Mouse (Mus musculus) brain, embryonic 14.5 days (tissue): ENCODE measurements at regions not wholly inside any gene's neighbourhood (a gene's known extent, or its start where the extent isn't known, plus 50 kb on each side); places are given as distances from the start of the nearest gene placed in this dataset.
A peak's percentile ranks its signal among the peaks of the same experiment; 100 is the strongest.

Source experiments
- DNase-seq: peaks from one replicate; pipeline ENCODE4 v3.0.0-alpha.2; 2011; ENCODE audit warnings: low read depth
- CTCF ChIP-seq: fragments of 200-500 bp; IDR thresholded peaks from 2 replicates; pipeline ENCODE4 v1.5.1; 2012; ENCODE audit warnings: inconsistent platforms, mild to moderate bottlenecking, moderate library complexity, borderline replicate concordance; ENCODE audit not compliant: insufficient read depth, insufficient read length; ENCODE audit errors: extremely low read depth
- POLR2A ChIP-seq: fragments of 200-500 bp; IDR thresholded peaks from 2 replicates; pipeline ENCODE4 v1.6.1; 2012; ENCODE audit warnings: mild to moderate bottlenecking, inconsistent platforms, borderline replicate concordance; ENCODE audit not compliant: poor library complexity, insufficient read depth, insufficient read length, severe bottlenecking; ENCODE audit errors: extremely low read depth

DNA sequence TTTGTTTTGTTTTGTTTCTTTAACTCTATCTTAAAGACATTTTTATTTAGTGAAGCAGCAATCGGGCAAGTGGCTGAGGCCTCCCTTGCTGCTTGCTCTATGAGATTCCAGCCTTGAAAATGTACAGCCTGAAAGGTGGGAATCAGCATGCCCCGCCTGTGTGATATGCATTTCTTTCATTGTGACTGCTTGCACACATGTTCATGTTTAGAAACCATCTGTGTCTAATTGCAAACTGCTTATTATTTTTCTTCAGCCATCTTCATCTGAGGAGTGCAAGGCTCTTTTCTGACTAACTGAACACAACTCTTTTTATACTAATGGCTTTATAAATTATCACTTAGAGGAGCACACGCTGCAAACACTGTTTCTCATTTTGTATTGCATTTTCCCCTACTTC is 449.0 kb upstream of the Sptlc3 start:
- TF ChIP-seq POLR2A (no peak), CTCF (no peak)
- peak; percentile 50 for DNase-seq

DNA sequence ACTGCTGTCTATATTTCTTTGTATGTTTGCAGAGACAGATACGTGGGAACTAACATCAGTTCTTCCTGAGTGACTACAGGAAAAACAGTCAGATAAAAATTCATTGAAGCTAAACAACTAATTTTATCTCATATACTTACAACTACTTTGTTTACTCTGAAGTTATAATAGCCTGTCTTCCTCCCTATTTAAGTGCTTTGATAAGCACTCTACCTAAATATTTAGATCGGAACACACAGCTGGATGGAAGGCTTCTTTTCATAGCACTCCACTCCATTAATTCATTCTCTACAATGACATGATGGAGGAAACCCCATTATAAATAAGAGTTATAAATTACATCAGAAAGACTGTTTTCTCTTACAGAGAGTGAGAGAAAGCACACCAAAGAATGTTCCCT is 438.5 kb upstream of the Sptlc3 start:
- DNase-seq: no peak
- no peak for TF ChIP-seq POLR2A
- TF ChIP-seq CTCF: no peak

DNA sequence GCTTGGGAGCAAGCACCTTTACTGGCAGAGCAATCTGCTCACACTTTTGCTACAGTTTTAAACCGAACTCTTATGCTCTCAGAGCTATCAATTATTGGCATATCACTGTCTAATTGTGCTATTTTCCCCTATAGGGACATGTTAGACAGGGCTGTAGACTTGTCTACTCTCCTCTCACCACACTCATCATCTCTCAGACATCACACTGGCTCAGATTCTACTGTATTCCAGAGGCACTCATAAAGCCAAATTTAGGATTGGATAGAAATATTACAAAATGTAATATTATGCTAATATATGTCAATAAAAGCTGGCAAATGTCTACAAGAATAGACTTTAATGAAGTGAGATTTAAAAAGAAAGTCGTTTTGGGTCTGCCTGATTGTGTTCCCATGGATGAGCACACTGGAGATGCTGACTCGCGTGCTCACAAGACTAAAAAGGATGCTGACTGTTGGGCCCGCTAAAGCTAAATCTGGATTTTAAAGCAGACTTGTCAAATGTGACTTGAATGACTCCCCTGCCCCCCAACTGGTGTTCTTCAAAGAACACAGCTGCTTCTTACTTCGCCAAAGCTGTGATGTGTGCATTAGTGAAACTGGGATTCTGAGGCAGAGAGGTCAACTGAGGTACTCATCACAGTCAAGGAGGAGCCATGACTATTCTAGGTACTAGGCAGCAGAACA is 424.3 kb upstream of the Sptlc3 start:
- TF ChIP-seq POLR2A (no peak), CTCF (no peak)
- no peak for DNase-seq

DNA sequence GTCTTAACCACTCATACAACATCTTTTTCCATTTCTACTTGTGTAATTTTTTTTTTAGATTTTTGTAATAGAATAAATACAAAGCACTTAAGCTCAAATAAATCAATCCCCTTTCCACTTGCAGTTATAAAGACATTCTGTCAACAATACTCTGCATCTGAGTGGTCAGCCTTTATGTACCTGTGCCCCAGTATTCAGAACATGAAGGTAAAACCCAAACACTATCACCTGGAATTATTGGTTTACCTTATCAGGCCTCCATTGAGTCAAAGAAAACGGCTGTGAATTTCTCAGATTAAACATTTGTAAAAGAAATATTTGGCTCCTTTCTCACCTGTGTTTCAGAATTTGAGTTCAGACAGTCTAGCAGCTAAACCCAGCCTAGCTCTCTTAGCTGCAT is 422.0 kb upstream of the Sptlc3 start:
- DNase-seq: no peak
- TF ChIP-seq CTCF: no peak

DNA sequence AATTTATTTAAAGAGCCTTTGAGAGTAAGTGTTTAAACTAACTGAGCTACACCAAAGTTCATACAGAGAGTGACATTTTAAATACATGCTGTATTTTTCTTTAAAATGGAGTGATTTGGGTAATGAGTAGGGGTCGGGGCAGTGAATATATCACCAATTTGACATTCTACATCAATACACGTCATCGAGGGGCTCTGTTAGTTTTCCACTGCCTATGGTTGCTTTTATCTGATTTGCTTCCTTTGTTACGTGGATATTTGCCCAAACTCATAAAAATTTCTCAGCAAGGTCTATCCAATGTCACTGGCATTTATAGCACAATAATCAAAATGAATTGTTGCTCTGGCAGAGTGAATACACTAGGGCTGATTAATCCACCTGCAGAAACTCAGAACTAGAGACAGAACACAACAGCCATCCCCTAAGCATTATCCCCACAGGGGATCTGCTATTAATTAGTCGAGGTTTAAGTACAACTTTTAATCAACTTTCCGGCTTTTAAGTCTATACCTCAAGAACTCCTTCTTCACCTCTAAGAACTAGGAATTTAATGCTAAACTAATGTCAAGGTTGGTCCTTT is 400.1 kb upstream of the Sptlc3 start:
- DNase-seq: no peak
- TF ChIP-seq POLR2A: no peak
- TF ChIP-seq CTCF: no peak

DNA sequence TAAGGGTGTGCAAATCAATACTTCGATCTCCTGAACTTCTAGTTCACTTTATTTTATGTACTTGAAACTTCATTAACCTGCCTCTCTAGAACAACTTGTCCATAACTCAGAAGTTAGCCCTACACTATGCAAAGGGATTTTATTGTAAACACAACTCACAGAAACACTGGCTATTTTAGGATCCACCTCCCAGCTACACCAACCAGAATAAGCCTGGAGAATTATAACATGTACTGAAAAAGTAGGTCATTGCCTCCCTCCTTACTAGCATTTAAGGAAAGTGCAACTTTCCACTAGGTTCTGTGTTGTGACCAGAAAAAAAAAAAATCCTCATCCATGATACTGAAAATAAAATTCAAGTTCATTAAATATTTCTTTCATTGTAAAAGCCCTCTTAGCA is 382.0 kb upstream of the Sptlc3 start:
- TF ChIP-seq CTCF (no peak), POLR2A (no peak)

DNA sequence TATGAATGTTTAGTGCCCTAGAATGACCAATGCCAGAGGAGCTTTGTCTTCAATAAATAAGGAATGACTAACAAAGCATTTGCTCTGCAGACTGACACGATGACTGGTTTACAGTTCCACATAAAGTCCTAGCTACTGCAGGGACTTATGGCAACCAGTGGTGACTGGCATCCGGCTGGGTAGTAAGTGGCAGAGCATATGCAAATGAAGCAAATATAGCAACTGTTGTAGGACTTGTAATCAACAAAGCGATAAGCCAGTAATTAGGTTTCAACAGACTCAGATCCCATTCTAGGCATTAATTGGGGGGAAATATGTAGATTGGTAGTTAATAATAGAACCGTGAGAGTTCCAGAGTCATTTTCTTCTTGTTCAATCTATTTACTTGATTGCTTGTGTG is 379.2 kb upstream of the Sptlc3 start:
- peak; percentile 36 for DNase-seq
- TF ChIP-seq POLR2A (no peak), CTCF (no peak)

More for the DNA sequence above, 382.0 kb upstream of the Sptlc3 start:
- DNase-seq: no peak

DNA sequence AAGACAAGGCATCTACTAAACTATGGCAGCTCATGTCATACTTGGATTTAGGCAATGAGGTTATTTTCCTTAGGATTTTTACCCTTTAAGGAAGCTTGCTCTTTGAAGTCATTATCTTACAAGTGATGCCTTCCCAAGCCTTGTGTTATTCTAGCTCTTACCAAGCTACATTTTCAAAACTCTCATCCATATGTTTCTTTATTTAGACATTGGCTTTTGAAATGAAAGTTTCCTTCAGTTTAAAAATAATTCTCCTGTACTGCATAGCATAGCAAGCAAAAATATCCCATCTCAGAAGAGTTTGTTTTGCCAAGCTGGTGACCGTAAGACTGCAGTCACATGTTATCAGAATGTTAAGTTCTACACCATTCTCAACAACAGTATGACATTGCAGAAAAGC is 372.8 kb upstream of the Sptlc3 start:
- no peak for DNase-seq
- TF ChIP-seq POLR2A: no peak
- no peak for TF ChIP-seq CTCF

DNA sequence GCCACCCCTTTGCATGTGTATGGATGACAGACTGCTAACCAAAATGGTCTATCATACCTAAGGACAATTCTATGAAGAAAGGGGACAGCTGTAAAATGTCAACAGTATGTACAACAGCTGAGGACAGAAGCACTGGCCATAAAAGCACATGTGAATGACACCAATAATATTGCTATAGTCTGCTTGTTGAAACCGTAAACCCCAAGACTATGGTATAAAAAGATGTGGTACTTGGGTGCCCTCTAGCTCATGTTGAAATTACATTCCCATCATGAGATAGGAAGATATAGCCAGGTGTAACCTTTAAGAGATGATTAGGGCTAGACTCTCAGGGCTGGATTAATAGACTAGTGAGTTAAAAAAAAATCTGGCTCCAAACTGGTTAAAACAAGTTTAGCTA is 361.6 kb upstream of the Sptlc3 start:
- DNase-seq: peak; percentile 49
- TF ChIP-seq POLR2A (no peak), CTCF (no peak)

DNA sequence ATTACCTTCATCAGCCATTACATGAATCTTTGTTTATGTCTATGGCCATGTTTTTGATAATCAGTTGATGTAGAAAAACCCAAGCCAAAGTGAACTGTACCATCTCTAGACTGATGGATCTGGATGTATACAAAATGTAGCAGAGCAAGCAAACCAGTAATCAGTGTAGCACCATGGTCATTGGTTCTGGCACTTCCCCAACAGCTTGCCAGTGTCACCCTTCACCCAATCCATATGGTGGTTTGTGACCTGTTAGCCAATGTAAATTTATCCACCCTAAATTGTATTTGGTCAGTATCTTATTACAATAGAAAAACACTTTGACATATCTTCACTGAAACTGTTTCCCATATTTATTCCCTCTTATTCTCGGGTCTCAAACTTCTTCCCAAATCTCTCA is 346.7 kb upstream of the Sptlc3 start:
- TF ChIP-seq POLR2A (no peak), CTCF (no peak)
- DNase-seq: no peak

DNA sequence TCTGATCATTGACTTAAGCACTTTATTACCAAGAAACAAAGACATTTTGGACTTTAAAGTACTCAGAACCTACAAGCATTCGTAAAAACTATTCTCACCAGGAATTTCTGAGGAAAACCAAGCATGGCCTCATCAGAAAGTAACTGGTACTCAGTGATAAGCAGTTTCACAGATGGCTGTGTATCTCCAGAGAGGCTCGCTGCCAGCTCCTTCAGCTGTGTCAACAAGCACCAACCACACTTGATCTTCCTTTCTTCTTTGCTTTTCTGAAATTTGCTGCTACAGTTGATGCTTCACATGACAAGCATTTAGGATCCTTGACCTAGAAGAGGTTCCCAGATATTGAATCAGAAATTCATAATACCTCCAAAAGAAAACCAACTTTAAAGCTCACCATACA is 314.1 kb upstream of the Sptlc3 start:
- DNase-seq: peak; percentile 17
- TF ChIP-seq POLR2A (no peak), CTCF (no peak)

DNA sequence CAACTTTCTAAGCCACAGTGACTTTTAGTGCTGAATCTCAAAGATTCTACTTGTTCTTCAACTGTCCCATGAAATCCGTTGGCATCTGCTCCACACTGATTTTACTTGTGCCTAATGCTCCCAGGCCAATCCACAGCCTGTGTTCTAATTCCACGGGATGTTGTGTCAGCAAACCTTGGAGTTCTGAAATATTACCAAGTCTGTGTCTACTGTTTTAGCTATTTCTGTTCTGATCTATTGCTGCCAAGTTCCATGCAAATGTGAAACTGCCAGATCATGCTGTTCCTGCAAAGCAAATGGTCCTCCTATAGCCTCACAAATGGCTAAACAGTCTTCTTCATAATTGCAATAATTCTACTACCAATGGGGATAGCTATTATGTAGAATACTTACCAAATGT is 295.4 kb upstream of the Sptlc3 start:
- TF ChIP-seq CTCF (no peak), POLR2A (no peak)
- no peak for DNase-seq

DNA sequence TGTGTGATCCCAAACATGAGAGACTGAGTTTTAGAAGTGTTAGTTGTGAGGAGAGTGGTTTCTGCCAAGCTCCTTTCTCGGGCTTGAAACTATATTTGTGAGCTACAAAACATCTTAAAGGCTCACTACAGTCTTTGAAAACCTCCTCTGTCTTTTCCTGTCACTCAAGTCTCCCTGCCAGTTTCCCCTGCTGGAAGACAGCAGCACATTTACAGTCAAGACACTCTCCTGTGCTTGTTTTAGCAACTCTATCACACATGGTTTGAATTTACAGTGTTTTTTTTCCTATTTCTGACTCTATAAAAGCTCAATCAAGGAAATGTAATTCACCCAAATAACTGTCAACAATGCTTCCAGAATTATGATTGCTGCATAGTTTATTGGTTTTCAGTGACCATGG is 286.1 kb upstream of the Sptlc3 start:
- TF ChIP-seq CTCF (no peak), POLR2A (no peak)
- DNase-seq: peak; percentile 30
